Mouse (Mus musculus) limb, embryonic 12.5 days (tissue): ENCODE measurements around the gene 1700025G04Rik. TPM values are rescaled to one million over a fixed set of nuclear protein-coding genes. Genes with fewer than 3 reads are reported as not detected.
A peak's percentile ranks its signal among the peaks of the same experiment; 100 is the strongest.

Experiments used
- ATAC-seq: fragments of 200-750 bp; cut with Nextera tagmentation; 2 replicates; pipeline ENCODE4 v1.8.0; 2017; ENCODE audit warnings: low read depth, moderate TSS enrichment; ENCODE audit not compliant: insufficient number of reproducible peaks, insufficient read depth, low FRiP score, low TSS enrichment
- H3K27ac ChIP-seq: fragments of 300-500 bp; sonication (generic); 2 replicates; pipeline ENCODE4 v1.5.1; 2016; ENCODE audit warnings: mild to moderate bottlenecking, moderate library complexity
- H3K27me3 ChIP-seq: fragments of 300-500 bp; sonication (generic); 2 replicates; pipeline ENCODE4 v1.6.1; 2016; ENCODE audit warnings: mild to moderate bottlenecking, moderate library complexity
- H3K36me3 ChIP-seq: fragments of 300-500 bp; sonication (generic); 2 replicates; pipeline ENCODE4 v1.6.1; 2016; ENCODE audit warnings: mild to moderate bottlenecking, moderate library complexity
- H3K4me1 ChIP-seq: fragments of 300-500 bp; sonication (generic); replicated peaks from 2 replicates; pipeline ENCODE4 v1.6.1; 2016
- H3K4me2 ChIP-seq: fragments of 300-500 bp; sonication (generic); 2 replicates; pipeline ENCODE4 v1.6.1; 2016; ENCODE audit warnings: mild to moderate bottlenecking, moderate library complexity
- H3K4me3 ChIP-seq: fragments of 300-500 bp; sonication (generic); replicated peaks from 2 replicates; pipeline ENCODE4 v1.5.1; 2016; ENCODE audit warnings: mild to moderate bottlenecking
- H3K9ac ChIP-seq: fragments of 300-500 bp; sonication (generic); replicated peaks from 2 replicates; pipeline ENCODE4 v1.6.1; 2016; ENCODE audit warnings: mild to moderate bottlenecking, moderate library complexity
- H3K9me3 ChIP-seq: fragments of 300-500 bp; sonication (generic); 2 replicates; pipeline ENCODE4 v1.6.1; 2016; ENCODE audit warnings: mild to moderate bottlenecking, moderate library complexity
- WGBS: fragments of 180-500 bp; shearing (Covaris S2); methylation state at CpG from one replicate; pipeline ENCODE4 v1.1.7; 2016; 5-methylcytosine and 5-hydroxymethylcytosine counted together
- polyA plus RNA-seq: library from polyadenylated mRNA; unstranded; fragments of >200 nt; fragmentation: Nextera tagmentation; extraction: Ambion mirVana; gene quantifications from 2 replicates; pipeline ENCODE4 v1.2.1, GENCODE M21; 2016

Gene 1700025G04Rik
- polyA plus RNA-seq, 1 experiment from 2014 or later, result 28.3 TPM

- H3K36me3 ChIP-seq, result peaks cover 4% of the 10 kb centered on the region; the same call in 1 of the 2 replicates
- WGBS, result 72% methylated on average over 3 of the region's 3 CpGs
- H3K9ac ChIP-seq, result no peak overlapping the region
- H3K4me3 ChIP-seq, result no peak overlapping the region
- H3K4me1 ChIP-seq, result peaks cover 12% of the 10 kb centered on the region; the same call in 1 of the 2 replicates
- H3K4me2 ChIP-seq, result no peak overlapping the region
- H3K9me3 ChIP-seq, result no peaks in the 10 kb centered on the region
- H3K27me3 ChIP-seq, result no peaks in the 10 kb centered on the region
- H3K27ac ChIP-seq, result no peak overlapping the region
- ATAC-seq, result no peak
Observed at GRCm38 (mm10) chr1:151976850-151977249, 113.1 kb downstream of the 1700025G04Rik start.

GRCm38 (mm10) chr1:151975418-151976379 lies 114.2 kb downstream of the 1700025G04Rik start:
- Histone ChIP-seq H3K27me3 (no peaks in the 10 kb centered on the region), H3K4me3 (no peak overlapping the region), H3K27ac (no peak overlapping the region), H3K4me1 (peaks cover 12% of the 10 kb centered on the region; the same call in 1 of the 2 replicates), H3K9ac (no peak overlapping the region), H3K9me3 (no peaks in the 10 kb centered on the region), H3K4me2 (no peak overlapping the region), H3K36me3 (peaks cover 4% of the 10 kb centered on the region; the same call in 1 of the 2 replicates)
- no peak for ATAC-seq
- WGBS, result 89% methylated on average over 17 of the region's 17 CpGs

- WGBS, result 78% methylated on average over 8 of the region's 8 CpGs
- Histone ChIP-seq H3K4me2 (no peak overlapping the region), H3K4me1 (peaks cover 12% of the 10 kb centered on the region; the same call in 1 of the 2 replicates), H3K36me3 (peaks cover 4% of the 10 kb centered on the region; the same call in 1 of the 2 replicates), H3K27me3 (no peaks in the 10 kb centered on the region), H3K27ac (no peak overlapping the region), H3K4me3 (no peak overlapping the region), H3K9me3 (no peaks in the 10 kb centered on the region), H3K9ac (no peak overlapping the region)
- ATAC-seq, result no peak
Observed at GRCm38 (mm10) chr1:151974887-151975286, 115.0 kb downstream of the 1700025G04Rik start.

DNA sequence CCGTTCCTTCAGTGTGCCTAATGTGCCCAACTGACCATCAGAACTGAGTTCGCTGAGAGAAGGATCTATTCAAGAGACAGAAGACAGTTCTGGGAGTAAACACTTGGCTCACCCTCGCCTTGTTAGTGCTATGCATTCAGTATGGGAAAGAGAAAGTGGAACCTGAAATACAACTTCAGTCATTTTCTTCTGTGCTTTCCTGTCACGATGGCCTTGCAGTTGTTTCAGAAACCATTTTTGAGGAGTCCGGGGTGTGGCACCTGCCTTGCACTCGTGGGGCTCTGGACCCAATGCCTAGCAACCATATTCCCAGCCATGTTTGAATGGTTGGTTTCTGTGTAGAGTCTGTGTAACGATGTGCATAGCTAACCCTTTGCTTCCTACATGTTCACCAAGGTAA lies 115.5 kb downstream of the 1700025G04Rik start:
- peaks cover 12% of the 10 kb centered on the region; the same call in 1 of the 2 replicates for H3K4me1 ChIP-seq
- 91% methylated on average over 7 of the region's 7 CpGs for WGBS

GRCm38 (mm10) chr1:151973110-151973700 lies 116.7 kb downstream of the 1700025G04Rik start:
- H3K4me3 ChIP-seq, result no peak overlapping the region
- H3K27me3 ChIP-seq, result no peaks in the 10 kb centered on the region
- 86% methylated on average over 5 of the region's 5 CpGs for WGBS
- no peak overlapping the region for H3K27ac ChIP-seq
- H3K9me3 ChIP-seq, result no peaks in the 10 kb centered on the region
- H3K4me2 ChIP-seq, result no peak overlapping the region
- peaks cover 12% of the 10 kb centered on the region; the same call in 1 of the 2 replicates for H3K4me1 ChIP-seq
- no peaks in the 10 kb centered on the region for H3K36me3 ChIP-seq
- no peak for ATAC-seq
- H3K9ac ChIP-seq, result no peak overlapping the region

More for the DNA sequence above, 115.5 kb downstream of the 1700025G04Rik start:
- Histone ChIP-seq H3K36me3 (peaks cover 4% of the 10 kb centered on the region; the same call in 1 of the 2 replicates), H3K4me2 (no peak overlapping the region), H3K9me3 (no peaks in the 10 kb centered on the region), H3K4me3 (no peak overlapping the region), H3K27ac (no peak overlapping the region), H3K27me3 (no peaks in the 10 kb centered on the region), H3K9ac (no peak overlapping the region)
- no peak for ATAC-seq

GRCm38 (mm10) chr1:151971581-151971980 lies 118.3 kb downstream of the 1700025G04Rik start:
- no peak for ATAC-seq
- 92% methylated on average over 2 of the region's 2 CpGs for WGBS
- H3K4me2 ChIP-seq, result no peak overlapping the region
- no peaks in the 10 kb centered on the region for H3K36me3 ChIP-seq
- 0 out of 2 replicates have a peak, but pooled peaks cover 1% of the 10 kb centered on the region for H3K4me1 ChIP-seq
- no peaks in the 10 kb centered on the region for H3K27me3 ChIP-seq
- H3K4me3 ChIP-seq, result no peak overlapping the region
- H3K27ac ChIP-seq, result no peak overlapping the region
- no peak overlapping the region for H3K9ac ChIP-seq
- no peaks in the 10 kb centered on the region for H3K9me3 ChIP-seq

DNA sequence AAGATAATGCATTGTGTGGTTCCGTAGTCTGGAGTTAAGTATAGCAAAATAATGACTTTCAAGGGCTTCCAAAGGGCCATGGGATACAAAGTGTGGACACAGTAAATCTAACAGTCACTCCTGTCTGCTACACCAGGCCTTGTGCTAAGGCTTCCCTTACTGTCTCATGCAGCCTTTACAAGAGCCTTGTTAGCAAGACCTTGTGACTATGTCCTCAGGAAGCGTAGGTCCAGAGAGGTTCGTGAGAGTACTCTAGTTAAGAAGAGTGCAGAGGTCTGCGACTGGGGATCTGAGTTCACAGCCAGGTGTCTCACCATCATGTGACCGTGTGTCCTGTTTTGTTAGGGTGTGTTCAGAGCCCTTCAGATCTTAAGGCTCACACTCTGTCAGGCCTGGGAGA lies 121.8 kb downstream of the 1700025G04Rik start:
- Histone ChIP-seq H3K9me3 (no peaks in the 10 kb centered on the region), H3K4me1 (no peaks in the 10 kb centered on the region), H3K4me2 (no peak overlapping the region), H3K4me3 (no peak overlapping the region), H3K27me3 (no peaks in the 10 kb centered on the region), H3K27ac (no peak overlapping the region), H3K36me3 (no peaks in the 10 kb centered on the region), H3K9ac (no peak overlapping the region)
- ATAC-seq, result no peak
- WGBS, result 84% methylated on average over 5 of the region's 5 CpGs

GRCm38 (mm10) chr1:151964811-151965210 lies 125.1 kb downstream of the 1700025G04Rik start:
- H3K27me3 ChIP-seq, result no peaks in the 10 kb centered on the region
- no peak overlapping the region for H3K27ac ChIP-seq
- peaks cover 4% of the 10 kb centered on the region; the same call in 1 of the 2 replicates for H3K36me3 ChIP-seq
- 76% methylated on average over 2 of the region's 2 CpGs for WGBS
- peaks cover 17% of the 10 kb centered on the region for H3K4me1 ChIP-seq
- ATAC-seq, result no peak
- H3K4me3 ChIP-seq, result no peak overlapping the region
- no peaks in the 10 kb centered on the region; the same call in 1 of the 2 replicates for H3K9me3 ChIP-seq
- H3K4me2 ChIP-seq, result no peak overlapping the region
- H3K9ac ChIP-seq, result no peak overlapping the region

GRCm38 (mm10) chr1:151963248-151963647 lies 126.7 kb downstream of the 1700025G04Rik start:
- no peaks in the 10 kb centered on the region; the same call in 1 of the 2 replicates for H3K9me3 ChIP-seq

DNA sequence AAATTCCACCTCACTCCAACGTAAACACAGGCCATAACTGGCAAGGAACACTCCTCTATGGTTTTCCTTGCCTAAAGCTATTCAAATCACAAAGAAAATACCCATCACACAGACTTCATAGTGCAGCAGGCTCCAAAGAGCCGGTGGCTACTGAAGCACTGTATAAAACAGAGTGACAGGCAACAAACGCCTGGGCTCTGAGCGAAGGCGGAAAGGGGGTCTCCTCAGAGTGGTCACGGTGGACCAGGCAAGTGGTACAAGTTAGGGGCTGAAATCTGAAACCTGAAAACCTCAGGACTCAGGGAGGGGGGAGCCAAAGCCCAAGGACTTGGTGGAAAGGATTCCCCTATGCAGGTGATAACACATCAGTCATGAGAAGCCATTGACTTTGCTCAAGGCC lies 127.8 kb downstream of the 1700025G04Rik start:
- WGBS, result 26% methylated on average over 6 of the region's 6 CpGs
- Histone ChIP-seq H3K27ac (peak overlapping the region; percentile 29; the same call in 1 of the 2 replicates), H3K27me3 (no peaks in the 10 kb centered on the region), H3K36me3 (peaks cover 4% of the 10 kb centered on the region; the same call in 1 of the 2 replicates), H3K9ac (no peak overlapping the region), H3K9me3 (no peaks in the 10 kb centered on the region; the same call in 1 of the 2 replicates), H3K4me1 (peaks cover 23% of the 10 kb centered on the region), H3K4me2 (no peak overlapping the region), H3K4me3 (no peak overlapping the region)
- no peak for ATAC-seq

More at GRCm38 (mm10) chr1:151963248-151963647, 126.7 kb downstream of the 1700025G04Rik start:
- ATAC-seq, result no peak
- Histone ChIP-seq H3K4me2 (no peak overlapping the region), H3K36me3 (peaks cover 4% of the 10 kb centered on the region; the same call in 1 of the 2 replicates), H3K9ac (no peak overlapping the region), H3K27me3 (no peaks in the 10 kb centered on the region), H3K4me3 (no peak overlapping the region), H3K4me1 (peaks cover 17% of the 10 kb centered on the region), H3K27ac (0 out of 2 replicates have a peak overlapping the region, but pooled peaks have one; percentile 23)
- 71% methylated on average over 7 of the region's 7 CpGs for WGBS

GRCm38 (mm10) chr1:151961204-151961603 lies 128.7 kb downstream of the 1700025G04Rik start:
- Histone ChIP-seq H3K4me2 (no peak overlapping the region), H3K9me3 (no peaks in the 10 kb centered on the region; the same call in 1 of the 2 replicates), H3K36me3 (peaks cover 4% of the 10 kb centered on the region; the same call in 1 of the 2 replicates), H3K27ac (no peak overlapping the region), H3K27me3 (no peaks in the 10 kb centered on the region), H3K4me3 (no peak overlapping the region), H3K9ac (0 out of 2 replicates have a peak overlapping the region, but pooled peaks have one; percentile 4), H3K4me1 (peaks cover 26% of the 10 kb centered on the region)
- WGBS, result 78% methylated on average over 10 of the region's 10 CpGs
- no peak for ATAC-seq
